Mouse (Mus musculus) CH12.LX (cell line): ENCODE data around the gene Alg12. TPM values are rescaled to one million over a fixed set of nuclear protein-coding genes. Genes with fewer than 3 reads are reported as not detected.

ENCODE experiments used
- DNase-seq: peaks from one replicate; pipeline ENCODE4 v3.0.0-alpha.2; 2013; ENCODE audit errors: extremely low read depth
- H3K27ac ChIP-seq: 2 replicates; pipeline ENCODE4 v1.5.1; 2012; ENCODE audit warnings: low read depth, mild to moderate bottlenecking, control low read depth, moderate library complexity; ENCODE audit not compliant: insufficient read depth
- H3K27me3 ChIP-seq: replicated peaks from 2 replicates; pipeline ENCODE3; 2012; ENCODE audit warnings: inconsistent platforms
- H3K36me3 ChIP-seq, 2 experiments: replicated peaks in 1 of 2; 2 replicates each; pipeline versions ENCODE3 to v1.6.1; 2012; ENCODE audit warnings: inconsistent platforms in 1 of 2, low read length in 1 of 2, mild to moderate bottlenecking in 1 of 2, mixed read lengths in 1 of 2, moderate library complexity in 1 of 2; ENCODE audit not compliant: control insufficient read depth in 1 of 2, insufficient read depth in 1 of 2
- H3K4me1 ChIP-seq, 2 experiments: 2 replicates each; pipeline ENCODE4 v1.6.1; 2012; ENCODE audit warnings: inconsistent platforms in 1 of 2, moderate library complexity in 1 of 2; ENCODE audit not compliant: insufficient read depth in 2 of 2, control insufficient read depth in 1 of 2
- H3K4me2 ChIP-seq: 2 replicates; pipeline ENCODE4 v1.6.1; 2012; ENCODE audit warnings: low read depth, mild to moderate bottlenecking, control low read depth; ENCODE audit not compliant: poor library complexity, insufficient read depth, severe bottlenecking
- H3K4me3 ChIP-seq, 3 experiments: fragments of 150-350 bp in 1 of 3; sonication (generic) in 1 of 3; replicated peaks in 1 of 3; 2 replicates each; pipeline versions ENCODE3 to v1.5.1; 2011 to 2012; ENCODE audit warnings: low read depth in 2 of 3, low read length in 2 of 3, mild to moderate bottlenecking in 2 of 3, moderate library complexity in 2 of 3, control low read depth in 1 of 3, improper control_type of control experiment in 1 of 3, inconsistent platforms in 1 of 3, mixed read lengths in 1 of 3; ENCODE audit not compliant: poor library complexity in 1 of 3
- H3K79me2 ChIP-seq: replicated peaks from 2 replicates; pipeline ENCODE4 v1.6.1; 2012; ENCODE audit warnings: mild to moderate bottlenecking, moderate library complexity; ENCODE audit not compliant: control insufficient read depth, poor library complexity, insufficient read depth, severe bottlenecking; ENCODE audit errors: extremely low read depth
- H3K9ac ChIP-seq: 2 replicates; pipeline ENCODE4 v1.6.1; 2012; ENCODE audit warnings: low read depth, mild to moderate bottlenecking, control low read depth, moderate library complexity; ENCODE audit not compliant: insufficient read depth
- H3K9me3 ChIP-seq: replicated peaks from 2 replicates; pipeline ENCODE3; 2012; ENCODE audit warnings: low read length, inconsistent platforms, mixed read lengths
- CHD1 ChIP-seq: IDR thresholded peaks from 2 replicates; pipeline ENCODE4 v1.6.1; 2012; ENCODE audit warnings: low read depth, low read length, improper control_type of control experiment, inconsistent platforms
- CHD2 ChIP-seq: IDR thresholded peaks from 2 replicates; pipeline ENCODE4 v1.6.1; 2011; ENCODE audit warnings: low read length, improper control_type of control experiment
- CTCF ChIP-seq, 2 experiments: IDR thresholded peaks in 1 of 2; conservative IDR thresholded peaks in 1 of 2; 2 replicates each; pipeline ENCODE4 v1.5.1; 2011 to 2012; ENCODE audit warnings: low read depth in 2 of 2, low read length in 2 of 2, improper control_type of control experiment in 1 of 2, inconsistent platforms in 1 of 2, mild to moderate bottlenecking in 1 of 2, moderate library complexity in 1 of 2
- E2F4 ChIP-seq: IDR thresholded peaks from 2 replicates; pipeline ENCODE4 v1.6.1; 2011; ENCODE audit warnings: low read depth, low read length, improper control_type of control experiment; ENCODE audit not compliant: insufficient replicate concordance
- GABPA ChIP-seq: IDR thresholded peaks from 2 replicates; pipeline ENCODE4 v1.6.1; 2012; ENCODE audit warnings: low read depth, low read length, improper control_type of control experiment, inconsistent platforms; ENCODE audit not compliant: insufficient replicate concordance
- HCFC1 ChIP-seq: IDR thresholded peaks from 2 replicates; pipeline ENCODE4 v1.6.1; 2012; ENCODE audit warnings: low read depth, mild to moderate bottlenecking, inconsistent platforms, low read length, improper control_type of control experiment
- KAT2A ChIP-seq: IDR thresholded peaks from 2 replicates; pipeline ENCODE4 v1.6.1; 2012; ENCODE audit warnings: low read length, improper control_type of control experiment, inconsistent platforms; ENCODE audit not compliant: insufficient replicate concordance
- MAFK ChIP-seq: IDR thresholded peaks from 2 replicates; pipeline ENCODE4 v1.6.1; 2011; ENCODE audit warnings: low read length, improper control_type of control experiment; ENCODE audit not compliant: insufficient replicate concordance
- MAX ChIP-seq: IDR thresholded peaks from 2 replicates; pipeline ENCODE4 v1.6.1; 2011; ENCODE audit warnings: low read length, improper control_type of control experiment
- MAZ ChIP-seq: IDR thresholded peaks from 2 replicates; pipeline ENCODE4 v1.6.1; 2012; ENCODE audit warnings: low read depth, mild to moderate bottlenecking, inconsistent platforms, low read length, improper control_type of control experiment, moderate library complexity
- MXI1 ChIP-seq: IDR thresholded peaks from 2 replicates; pipeline ENCODE4 v1.6.1; 2011; ENCODE audit warnings: mild to moderate bottlenecking, low read depth, low read length, improper control_type of control experiment
- MYC ChIP-seq: IDR thresholded peaks from 2 replicates; pipeline ENCODE4 v1.6.1; 2011; ENCODE audit warnings: low read depth, mild to moderate bottlenecking, improper control_type of control experiment, low read length
- POLR2A ChIP-seq: IDR thresholded peaks from 2 replicates; pipeline ENCODE4 v1.6.1; 2011; ENCODE audit warnings: low read depth, mild to moderate bottlenecking, improper control_type of control experiment, low read length
- POLR2AphosphoS2 ChIP-seq: IDR thresholded peaks from 2 replicates; pipeline ENCODE4 v1.6.1; 2011; ENCODE audit warnings: low read depth, low read length, improper control_type of control experiment
- TCF12 ChIP-seq: IDR thresholded peaks from 2 replicates; pipeline ENCODE4 v1.6.1; 2014; ENCODE audit warnings: low read depth, mild to moderate bottlenecking, inconsistent platforms, low read length, improper control_type of control experiment
- USF1 ChIP-seq: IDR thresholded peaks from 2 replicates; pipeline ENCODE4 v1.6.1; 2014; ENCODE audit warnings: low read depth, mild to moderate bottlenecking, inconsistent platforms, low read length, improper control_type of control experiment
- USF2 ChIP-seq: conservative IDR thresholded peaks from 2 replicates; pipeline ENCODE4 v1.6.1; 2011; ENCODE audit warnings: low read depth, low read length, improper control_type of control experiment
- ZC3H11A ChIP-seq: IDR thresholded peaks from 2 replicates; pipeline ENCODE4 v1.6.1; 2012; ENCODE audit warnings: low read depth, mild to moderate bottlenecking, inconsistent platforms, low read length, improper control_type of control experiment
- ZKSCAN1 ChIP-seq: IDR thresholded peaks from 2 replicates; pipeline ENCODE4 v1.6.1; 2012; ENCODE audit warnings: low read depth, inconsistent platforms, low read length, improper control_type of control experiment, borderline replicate concordance
- ZMIZ1 ChIP-seq: IDR thresholded peaks from 2 replicates; pipeline ENCODE4 v1.6.1; 2012; ENCODE audit warnings: low read depth, mild to moderate bottlenecking, inconsistent platforms, low read length, improper control_type of control experiment
- dilution Hi-C: fragments of 300-500 bp; cut with MboI; formaldehyde crosslinking; loops from 2 replicates; pipeline ENCODE4 v1.14.3; 2020; ENCODE audit warnings: low sequenced_read_pairs; ENCODE audit not compliant: extremely low pct_unique_long_range_greater_than_20kb, extremely low pct_ligation_motif_present
- in situ Hi-C: fragments of 300-500 bp; cut with MboI; formaldehyde crosslinking; loops from 3 replicates; pipeline ENCODE4 v1.14.3; 2019; ENCODE audit warnings: low sequenced_read_pairs, low pct_ligation_motif_present, low pct_unique_long_range_greater_than_20kb, mixed read lengths
- polyA plus RNA-seq: library from polyadenylated mRNA; unstranded; fragments of >175 nt; gene quantifications from 2 replicates; pipeline ENCODE4 v1.2.1, GENCODE M21; 2012; ENCODE audit warnings: low read depth; ENCODE audit not compliant: insufficient read length
- total RNA-seq, 2 experiments: library from RNA; depleted of rRNA; stranded (reverse); fragments of 300-350 nt in 1 of 2; fragments of >200 nt in 1 of 2; gene quantifications; 2 replicates each; pipeline ENCODE4 v1.2.3; 2012 to 2014

Gene Alg12
- total and polyA plus RNA-seq, 3 experiments, result 8.1 to 10.3 (median 8.5) TPM

DNA sequence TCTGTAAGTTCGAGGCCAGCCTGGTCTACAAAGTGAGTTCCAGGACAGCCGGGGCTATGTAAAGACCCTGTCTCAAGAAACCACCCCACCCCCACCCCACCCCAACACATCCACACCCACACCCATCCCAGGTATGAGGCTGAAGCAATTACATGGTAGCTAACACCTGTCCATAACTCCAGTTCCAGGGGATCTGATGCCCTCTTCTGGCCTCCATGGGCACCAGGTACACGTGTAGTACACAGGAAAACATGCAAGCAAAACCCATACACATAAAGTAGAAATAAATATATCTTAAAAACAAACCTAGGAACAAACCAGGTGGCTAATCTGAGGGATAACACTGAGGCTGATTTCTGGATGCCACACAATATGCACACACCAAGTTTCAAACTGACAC lies 5.9 kb downstream of the Alg12 start:
- TF ChIP-seq CTCF (conservative IDR thresholded peaks at IDR 0.05 in 1 of 2, IDR thresholded peaks at IDR 0.05 in 1 of 2; ENCODE audit: low read depth in 2 of 2, low read length in 2 of 2) (no peak), HCFC1 (no peak), MAX (no peak), USF1 (no peak), ZMIZ1 (no peak), KAT2A (no peak), POLR2AphosphoS2 (no peak), MAZ (no peak), ZC3H11A (no peak), CHD2 (no peak), E2F4 (no peak), CHD1 (no peak), MYC (no peak)
- TF ChIP-seq, all 38 proteins: peak for 0
- Histone ChIP-seq H3K4me2 (no peak overlapping the region), H3K4me1 (peaks cover 0 to 8% of the 10 kb centered on the region in 2 experiments; a peak in 1 of 4 replicates), H3K27ac (no peak overlapping the region), H3K36me3 (peaks cover 54 to 89% of the 10 kb centered on the region in 2 experiments), H3K9ac (no peak overlapping the region), H3K4me3 (no peak overlapping the region), H3K79me2 (peaks cover 4% of the 10 kb centered on the region; the same call in 1 of the 2 replicates), H3K9me3 (no peaks in the 10 kb centered on the region), H3K27me3 (no peaks in the 10 kb centered on the region)
- dilution Hi-C loops (no loop called here), in situ Hi-C loops (no loop called here)
- no peak for DNase-seq

DNA sequence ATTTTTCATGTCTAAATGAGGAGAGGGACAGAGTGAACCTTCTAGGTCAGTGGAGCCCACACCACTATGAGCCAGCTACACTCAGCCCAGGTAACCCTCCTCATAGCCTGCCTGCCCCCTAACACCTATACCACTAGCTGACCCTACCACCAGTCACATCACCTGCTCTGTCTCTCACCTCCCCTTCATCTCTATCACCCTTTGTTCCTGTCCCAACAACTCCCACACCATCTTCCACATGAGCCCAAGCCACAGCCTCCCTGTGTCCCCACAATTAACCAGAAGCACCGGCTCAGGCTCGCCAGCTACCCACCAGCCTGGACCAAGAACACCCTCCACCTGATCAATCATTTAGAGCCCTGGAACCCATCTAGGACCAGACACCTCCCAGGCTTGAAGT lies 8.7 kb downstream of the Alg12 start:
- TF ChIP-seq MAFK (no peak), TCF12 (no peak), USF2 (no peak), HCFC1 (no peak), MAX (no peak), POLR2AphosphoS2 (no peak), CHD2 (no peak), POLR2A (no peak), USF1 (no peak), CHD1 (no peak), ZKSCAN1 (no peak), KAT2A (no peak), E2F4 (no peak), MXI1 (no peak), GABPA (no peak)
- TF ChIP-seq, all 38 proteins: peak for 0
- no peak overlapping the region for H3K27ac ChIP-seq
- no peak overlapping the region for H3K4me2 ChIP-seq
- no peak overlapping the region for H3K4me3 ChIP-seq
- DNase-seq, result no peak
- no peaks in the 10 kb centered on the region for H3K9me3 ChIP-seq
- H3K27me3 ChIP-seq, result no peaks in the 10 kb centered on the region
- H3K4me1 ChIP-seq, result no peaks in the 10 kb centered on the region
- no peak overlapping the region for H3K9ac ChIP-seq
- dilution Hi-C loops (no loop called here), in situ Hi-C loops (no loop called here)
- H3K36me3 ChIP-seq, result peaks cover 59 to 86% of the 10 kb centered on the region in 2 experiments
- H3K79me2 ChIP-seq, result no peaks in the 10 kb centered on the region
